Mouse (Mus musculus) forebrain, embryonic 13.5 days (tissue): ENCODE measurements around the gene Elmo3. TPM values are rescaled to one million over a fixed set of nuclear protein-coding genes. Genes with fewer than 3 reads are reported as not detected.

Experiments used
- ATAC-seq: fragments of 200-750 bp; cut with Nextera tagmentation; 2 replicates; pipeline ENCODE4 v1.8.0; 2017
- H3K27ac ChIP-seq: fragments of 300-500 bp; sonication (generic); 2 replicates; pipeline ENCODE4 v1.5.1; 2015; ENCODE audit warnings: inconsistent platforms, mild to moderate bottlenecking, moderate library complexity
- H3K27me3 ChIP-seq: fragments of 300-500 bp; sonication (generic); 2 replicates; pipeline ENCODE4 v1.6.1; 2015; ENCODE audit warnings: mild to moderate bottlenecking, inconsistent platforms
- H3K36me3 ChIP-seq: fragments of 300-500 bp; sonication (generic); 2 replicates; pipeline ENCODE4 v1.6.1; 2015; ENCODE audit warnings: mild to moderate bottlenecking, inconsistent platforms; ENCODE audit not compliant: poor library complexity, severe bottlenecking
- H3K4me1 ChIP-seq: fragments of 300-500 bp; sonication (generic); 2 replicates; pipeline ENCODE4 v1.6.1; 2015; ENCODE audit warnings: inconsistent platforms
- H3K4me2 ChIP-seq: fragments of 300-500 bp; sonication (generic); 2 replicates; pipeline ENCODE4 v1.6.1; 2015; ENCODE audit warnings: inconsistent platforms, mild to moderate bottlenecking, moderate library complexity
- H3K4me3 ChIP-seq: fragments of 300-500 bp; sonication (generic); 2 replicates; pipeline ENCODE4 v1.5.1; 2015; ENCODE audit warnings: mild to moderate bottlenecking, inconsistent platforms
- H3K9ac ChIP-seq: fragments of 300-500 bp; sonication (generic); 2 replicates; pipeline ENCODE4 v1.6.1; 2015; ENCODE audit warnings: mild to moderate bottlenecking, inconsistent platforms
- H3K9me3 ChIP-seq: fragments of 300-500 bp; sonication (generic); replicated peaks from 2 replicates; pipeline ENCODE4 v1.6.1; 2016; ENCODE audit warnings: inconsistent platforms
- WGBS: fragments of 180-500 bp; shearing (Covaris S2); methylation state at CpG from one replicate; pipeline ENCODE4 v1.1.7; 2015; 5-methylcytosine and 5-hydroxymethylcytosine counted together
- polyA plus RNA-seq: library from polyadenylated mRNA; unstranded; fragments of >200 nt; fragmentation: Nextera tagmentation; extraction: Ambion mirVana; gene quantifications from 2 replicates; pipeline ENCODE4 v1.2.1, GENCODE M21; 2015

The Elmo3 gene
- polyA plus RNA-seq = 0.75 and 0.83 TPM in 2 replicates

DNA sequence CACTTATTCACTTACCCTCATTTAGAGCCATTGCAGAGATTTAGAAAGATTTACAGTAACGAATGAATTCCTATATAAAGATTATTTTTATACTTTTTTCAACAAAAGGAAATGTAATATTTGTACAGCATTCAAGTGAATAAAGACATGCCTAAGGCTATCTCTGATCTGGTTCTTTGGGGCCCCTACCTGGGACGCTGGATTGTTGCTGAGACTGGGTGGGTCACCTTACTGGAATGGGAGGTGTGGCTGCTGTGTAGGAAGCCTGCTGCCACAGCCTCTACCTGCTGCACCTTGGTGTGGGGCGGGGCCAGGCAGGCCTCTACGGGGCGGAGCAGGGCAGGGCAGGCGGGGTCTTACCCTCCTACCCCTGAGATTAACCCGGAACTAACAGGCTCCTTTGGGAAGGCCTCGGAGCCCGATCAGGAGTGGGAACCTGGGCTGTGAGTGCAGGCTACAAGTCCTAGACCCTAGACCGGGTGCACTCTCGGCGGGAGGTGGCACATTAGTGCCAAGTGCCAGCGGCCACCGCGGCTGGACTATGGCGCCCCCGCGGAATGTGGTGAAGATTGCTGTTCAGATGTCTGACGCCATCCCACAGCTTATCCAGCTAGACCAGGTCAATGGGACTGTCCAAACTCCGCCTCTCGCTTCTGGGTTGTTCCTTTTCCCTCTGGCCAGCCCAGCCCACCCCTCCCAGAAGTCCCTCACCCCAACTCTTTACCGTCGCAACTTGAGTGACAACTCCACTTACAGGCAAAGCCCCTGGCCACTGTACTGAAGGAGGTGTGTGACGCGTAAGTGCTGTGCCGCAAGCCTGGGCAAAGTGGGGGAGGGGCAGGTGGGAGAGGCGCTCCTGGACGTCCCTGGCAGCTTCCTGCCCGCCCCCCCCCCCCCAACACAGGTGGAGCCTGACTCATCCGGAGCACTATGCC lies at the start of gene Elmo3:
Elmo3 (plus strand) TSS at position 391 of the 935 bp plus-strand sequence.
- peaks cover 87% of the 10 kb centered on the region for H3K36me3 ChIP-seq
- H3K9me3 ChIP-seq = no peaks in the 10 kb centered on the region
- H3K4me3 ChIP-seq = no peak within 1 kb of the TSS
- WGBS = 9% methylated on average over 29 of the region's 30 CpGs
- peaks cover 16% of the 10 kb centered on the region for H3K4me1 ChIP-seq
- ATAC-seq = peak; percentile 50
- H3K27me3 ChIP-seq = no peaks in the 10 kb centered on the region
- peak within 1 kb of the TSS; percentile 47 for H3K4me2 ChIP-seq
- H3K9ac ChIP-seq = peak within 1 kb of the TSS; percentile 50
- no peak within 1 kb of the TSS for H3K27ac ChIP-seq

DNA sequence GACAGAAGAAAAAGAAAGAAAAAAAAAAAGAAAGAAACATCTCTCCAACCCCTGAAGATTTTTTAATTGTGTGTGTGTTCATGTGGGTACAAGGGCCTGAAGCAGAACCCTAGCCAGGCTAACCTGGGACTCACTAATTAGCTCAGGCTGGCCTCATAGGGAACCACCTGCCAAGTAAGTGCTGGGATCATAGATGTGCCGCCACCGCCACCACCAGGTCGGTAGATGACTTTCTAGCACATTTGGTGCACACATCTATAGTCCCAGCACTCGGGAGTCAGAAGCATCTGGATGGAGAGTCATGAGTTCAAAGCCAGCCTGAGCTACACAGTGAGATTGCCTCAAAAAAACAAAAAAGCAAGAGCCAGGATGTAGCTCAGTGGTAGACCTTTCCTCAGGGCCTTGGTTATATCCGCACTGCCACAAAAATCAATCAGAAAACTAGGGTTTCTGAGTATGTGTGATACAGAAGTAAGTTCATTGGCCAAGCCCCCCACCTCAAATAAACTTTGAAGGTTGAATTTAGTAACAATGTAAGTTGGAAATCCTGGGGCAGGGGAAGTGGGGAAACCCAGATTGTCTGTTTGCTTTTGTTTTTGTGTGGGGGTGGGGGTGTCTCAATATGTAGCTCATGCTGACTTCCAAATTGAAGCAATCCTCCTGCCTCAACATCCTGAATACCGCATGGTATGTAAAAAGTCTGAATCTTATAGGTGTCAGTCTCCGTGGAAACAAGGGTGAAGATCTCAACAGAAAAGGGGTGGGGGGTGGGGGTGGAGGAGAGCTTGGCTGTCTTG lies 47.9 kb upstream of the Elmo3 start:
- no peak overlapping the region for H3K9ac ChIP-seq
- H3K4me3 ChIP-seq = no peak overlapping the region
- no peak overlapping the region for H3K4me2 ChIP-seq
- H3K27me3 ChIP-seq = peaks cover 73% of the 10 kb centered on the region
- 72% methylated on average over 7 of the region's 7 CpGs for WGBS
- no peaks in the 10 kb centered on the region for H3K9me3 ChIP-seq
- peaks cover 30% of the 10 kb centered on the region for H3K4me1 ChIP-seq
- H3K36me3 ChIP-seq = no peaks in the 10 kb centered on the region
- H3K27ac ChIP-seq = no peak overlapping the region
- ATAC-seq = no peak

DNA sequence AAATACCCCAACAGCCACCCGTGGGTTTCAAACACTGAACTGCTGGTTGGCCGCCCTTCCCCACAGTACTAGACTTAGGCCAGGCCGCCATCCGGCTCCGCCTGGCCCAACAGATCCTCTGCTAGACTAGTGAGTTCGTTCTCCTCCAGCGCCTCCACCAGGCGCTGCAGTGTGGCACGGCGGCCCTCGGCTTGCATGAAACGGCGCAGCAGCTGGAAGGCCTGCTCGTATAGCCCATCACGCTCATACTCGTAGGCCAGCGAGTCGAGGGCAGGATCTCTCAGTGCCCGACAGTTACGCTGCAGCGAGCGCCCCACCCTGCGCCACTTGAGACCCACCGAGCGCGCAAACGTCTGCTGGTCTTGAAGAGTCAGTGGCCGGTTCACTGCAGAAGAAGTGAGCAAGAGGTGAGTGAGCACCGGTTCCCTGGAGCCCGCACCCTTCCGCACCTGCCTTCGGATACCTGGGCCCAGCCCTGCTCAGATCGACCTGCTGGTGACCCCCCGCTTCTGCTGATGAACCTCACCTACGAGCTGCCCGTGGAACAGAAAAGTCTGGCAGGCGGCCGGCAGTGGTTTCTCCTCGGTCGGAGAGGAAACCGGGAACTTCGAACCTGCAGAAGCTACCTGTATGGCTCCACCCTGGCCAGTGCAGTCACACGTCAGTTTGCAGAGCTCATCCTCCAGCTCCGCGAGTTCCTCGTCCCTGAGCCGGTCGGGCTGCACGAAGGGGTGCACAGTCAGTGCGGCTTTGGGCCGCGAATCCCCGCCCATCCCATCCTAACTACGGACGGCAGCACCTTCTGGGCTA lies 46.3 kb upstream of the Elmo3 start:
- ATAC-seq = peak; percentile 22

GRCm38 (mm10) chr8:105259721-105260320 lies 45.6 kb upstream of the Elmo3 start:
- Histone ChIP-seq H3K4me3 (peak overlapping the region; percentile 41), H3K9me3 (no peaks in the 10 kb centered on the region), H3K27ac (no peak overlapping the region), H3K4me1 (peaks cover 28% of the 10 kb centered on the region), H3K27me3 (peaks cover 93% of the 10 kb centered on the region), H3K9ac (peak overlapping the region; percentile 64), H3K4me2 (peak overlapping the region; percentile 79), H3K36me3 (no peaks in the 10 kb centered on the region)
- ATAC-seq = peak; percentile 51
- WGBS = 4% methylated on average over 30 of the region's 30 CpGs

More for the DNA sequence above, 46.3 kb upstream of the Elmo3 start:
- H3K4me1 ChIP-seq = peaks cover 27% of the 10 kb centered on the region
- H3K27me3 ChIP-seq = peaks cover 88% of the 10 kb centered on the region
- H3K36me3 ChIP-seq = no peaks in the 10 kb centered on the region
- WGBS = 2% methylated on average over 55 of the region's 55 CpGs
- peak overlapping the region; percentile 79 for H3K4me2 ChIP-seq
- H3K9me3 ChIP-seq = no peaks in the 10 kb centered on the region
- no peak overlapping the region for H3K27ac ChIP-seq
- H3K4me3 ChIP-seq = peak overlapping the region; percentile 41
- peak overlapping the region; percentile 64 for H3K9ac ChIP-seq

DNA sequence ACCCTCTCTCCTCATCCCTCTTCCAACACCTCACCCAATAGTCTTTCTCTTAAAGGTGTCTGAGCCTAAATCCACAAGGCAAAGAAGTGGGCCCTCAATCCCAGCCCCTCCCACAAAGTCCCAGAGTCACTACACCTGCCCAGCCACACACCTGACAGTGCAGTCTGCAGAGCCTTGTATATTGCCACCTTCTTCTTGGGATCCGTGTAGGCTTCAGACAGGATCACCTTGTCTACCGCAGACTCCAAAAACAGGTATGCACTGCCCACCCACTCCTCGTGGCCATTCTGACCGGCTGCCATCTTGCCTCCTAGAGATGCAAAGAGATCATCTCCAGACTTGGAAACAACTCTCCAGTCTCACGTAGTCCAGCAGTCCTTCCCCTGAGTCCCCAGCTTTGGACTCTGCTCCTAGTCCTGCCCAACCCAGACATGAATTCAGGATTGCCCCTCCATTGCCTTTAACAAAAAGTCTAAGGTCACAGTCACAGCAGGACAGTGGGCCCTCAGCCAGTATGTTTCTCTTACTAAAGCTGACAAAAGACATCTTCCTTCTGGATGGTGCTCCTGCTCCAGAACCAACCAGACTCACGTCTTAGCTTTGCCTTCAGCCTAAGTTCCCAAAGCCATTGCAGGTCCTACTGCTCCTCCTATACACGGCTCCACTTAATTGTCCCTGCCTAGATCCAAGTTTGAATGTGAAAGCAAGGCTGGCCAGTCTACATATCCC lies 44.9 kb upstream of the Elmo3 start:
- Histone ChIP-seq H3K4me1 (peaks cover 29% of the 10 kb centered on the region), H3K27me3 (peaks cover 93% of the 10 kb centered on the region), H3K4me3 (no peak overlapping the region), H3K36me3 (no peaks in the 10 kb centered on the region), H3K27ac (no peak overlapping the region), H3K4me2 (no peak overlapping the region), H3K9me3 (no peaks in the 10 kb centered on the region), H3K9ac (no peak overlapping the region)
- ATAC-seq = no peak
- WGBS = 59% methylated on average over 7 of the region's 7 CpGs

DNA sequence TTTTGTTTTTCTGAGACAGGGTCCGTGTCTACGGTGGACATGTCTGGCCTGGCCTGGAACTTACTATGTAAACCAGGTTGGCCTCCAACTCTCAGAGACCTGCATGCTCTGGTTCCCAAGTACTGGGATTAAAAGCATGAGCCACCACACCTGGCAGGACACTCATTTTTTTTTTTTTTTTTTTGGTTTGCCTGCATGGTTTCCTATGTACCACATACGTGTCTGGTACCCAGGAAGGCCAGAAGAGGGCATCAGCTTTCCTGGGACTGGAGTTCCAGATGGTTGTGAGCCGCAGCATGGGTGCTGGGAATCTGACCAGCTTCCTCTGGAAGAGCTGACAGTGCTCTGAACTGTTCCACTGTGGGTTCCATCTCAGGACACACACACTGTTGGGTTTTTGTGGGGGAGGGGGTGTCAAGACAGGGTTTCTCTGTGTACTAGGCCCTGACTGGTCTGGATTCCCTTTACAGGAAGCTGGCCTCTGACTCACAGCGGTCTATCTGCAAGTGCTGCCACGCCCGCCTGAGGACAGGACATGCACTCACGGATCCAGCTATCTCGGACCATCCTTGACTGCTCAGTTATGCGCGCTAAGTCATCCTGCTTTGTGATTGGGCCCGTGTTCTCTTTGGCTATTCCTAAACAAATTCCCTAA lies 43.9 kb upstream of the Elmo3 start:
- H3K9me3 ChIP-seq = no peaks in the 10 kb centered on the region; the same call in 1 of the 2 replicates
- H3K27me3 ChIP-seq = peaks cover 93% of the 10 kb centered on the region
- H3K36me3 ChIP-seq = no peaks in the 10 kb centered on the region
- no peak overlapping the region for H3K9ac ChIP-seq
- ATAC-seq = no peak
- H3K27ac ChIP-seq = no peak overlapping the region
- 87% methylated on average over 12 of the region's 12 CpGs for WGBS
- no peak overlapping the region for H3K4me2 ChIP-seq
- peaks cover 29% of the 10 kb centered on the region for H3K4me1 ChIP-seq
- no peak overlapping the region for H3K4me3 ChIP-seq

GRCm38 (mm10) chr8:105263244-105263912 lies 42.0 kb upstream of the Elmo3 start:
- ATAC-seq = no peak
- no peaks in the 10 kb centered on the region; the same call in 1 of the 2 replicates for H3K9me3 ChIP-seq
- no peak overlapping the region for H3K27ac ChIP-seq
- no peaks in the 10 kb centered on the region for H3K36me3 ChIP-seq
- H3K9ac ChIP-seq = no peak overlapping the region
- peaks cover 34% of the 10 kb centered on the region for H3K4me1 ChIP-seq
- WGBS = 38% methylated on average over 16 of the region's 16 CpGs
- peak overlapping the region; percentile 77 for H3K4me2 ChIP-seq
- H3K4me3 ChIP-seq = peak overlapping the region; percentile 60; the same call in 1 of the 2 replicates
- peaks cover 96% of the 10 kb centered on the region for H3K27me3 ChIP-seq

GRCm38 (mm10) chr8:105264024-105264982 lies 41.1 kb upstream of the Elmo3 start, which contains the start of the genes Tradd and Fbxl8:
Gene Tradd (minus strand): TSS chr8:105264609.
Gene Fbxl8 (plus strand): TSS chr8:105264648.
- H3K9ac ChIP-seq = peak within 1 kb of the TSS; percentile 67
- H3K27ac ChIP-seq = no peak within 1 kb of the TSS
- H3K4me2 ChIP-seq = peak within 1 kb of the TSS; percentile 77
- WGBS = 1% methylated on average over 51 of the region's 54 CpGs
- no peaks in the 10 kb centered on the region; the same call in 1 of the 2 replicates for H3K9me3 ChIP-seq
- peaks cover 35% of the 10 kb centered on the region for H3K4me1 ChIP-seq
- peak within 1 kb of the TSS; percentile 60 for H3K4me3 ChIP-seq
- H3K27me3 ChIP-seq = peaks cover 96% of the 10 kb centered on the region
- no peaks in the 10 kb centered on the region for H3K36me3 ChIP-seq
- peak; percentile 43 for ATAC-seq

GRCm38 (mm10) chr8:105265128-105265527 lies 40.3 kb upstream of the Elmo3 start:
- H3K9me3 ChIP-seq = no peaks in the 10 kb centered on the region; the same call in 1 of the 2 replicates
- WGBS = 15% methylated on average over 10 of the region's 10 CpGs
- no peaks in the 10 kb centered on the region for H3K36me3 ChIP-seq
- H3K4me2 ChIP-seq = peak overlapping the region; percentile 77
- no peak for ATAC-seq
- H3K4me3 ChIP-seq = peak overlapping the region; percentile 60; the same call in 1 of the 2 replicates
- H3K27ac ChIP-seq = no peak overlapping the region
- no peak overlapping the region for H3K9ac ChIP-seq
- peaks cover 96% of the 10 kb centered on the region for H3K27me3 ChIP-seq
- H3K4me1 ChIP-seq = peaks cover 36% of the 10 kb centered on the region
